Mouse (Mus musculus): Measurements from ENCODE around the gene P2ry2. TPM values are rescaled to one million over a fixed set of nuclear protein-coding genes. Genes with fewer than 3 reads are reported as not detected.

P2ry2 gene
- polyA plus RNA-seq, 1 experiment from 2014 or later = 3.1 TPM

- Histone ChIP-seq H3K9me3 (ENCODE audit: control insufficient read depth, low read length) (no peaks in the 10 kb centered on the region), H3K27ac (ENCODE audit: low read length) (no peak overlapping the region), H3K4me3 (ENCODE audit: low read length) (no peak overlapping the region), H3K4me2 (ENCODE audit: low read depth, low read length) (no peak overlapping the region), H3K4me1 (ENCODE audit: control insufficient read depth, insufficient read depth, low read length) (no peaks in the 10 kb centered on the region), H3K36me3 (ENCODE audit: control insufficient read depth, insufficient read depth, low read length) (no peaks in the 10 kb centered on the region), H3K27me3 (replicated peaks; ENCODE audit: control insufficient read depth, insufficient read depth, low read length) (no peaks in the 10 kb centered on the region), H3K9ac (ENCODE audit: low read depth, low read length) (no peak overlapping the region)
- no peak for ATAC-seq
- WGBS = 72% methylated on average over 3 of the region's 3 CpGs
These were observed 16.7 kb downstream of the P2ry2 start for GRCm38 (mm10) chr7:100995951-100996350.

- no peak overlapping the region for H3K9ac ChIP-seq (ENCODE audit: low read depth, low read length)
- 89% methylated on average over 7 of the region's 7 CpGs for WGBS
These were observed 17.3 kb downstream of the P2ry2 start for GRCm38 (mm10) chr7:100995260-100995864.

GRCm38 (mm10) chr7:100993166-100993565, 19.5 kb downstream of the P2ry2 start:
- Histone ChIP-seq H3K9ac (ENCODE audit: low read depth, low read length) (no peak overlapping the region), H3K9me3 (ENCODE audit: control insufficient read depth, low read length) (no peaks in the 10 kb centered on the region), H3K4me2 (ENCODE audit: low read depth, low read length) (no peak overlapping the region), H3K27me3 (replicated peaks; ENCODE audit: control insufficient read depth, insufficient read depth, low read length) (no peaks in the 10 kb centered on the region), H3K36me3 (ENCODE audit: control insufficient read depth, insufficient read depth, low read length) (no peaks in the 10 kb centered on the region), H3K27ac (ENCODE audit: low read length) (no peak overlapping the region), H3K4me3 (ENCODE audit: low read length) (no peak overlapping the region), H3K4me1 (ENCODE audit: control insufficient read depth, insufficient read depth, low read length) (0 out of 2 replicates have a peak, but pooled peaks cover 3% of the 10 kb centered on the region)
- 73% methylated on average over 4 of the region's 4 CpGs for WGBS
- ATAC-seq = no peak

More at GRCm38 (mm10) chr7:100995260-100995864, 17.3 kb downstream of the P2ry2 start:
- no peak overlapping the region for H3K27ac ChIP-seq (ENCODE audit: low read length)
- H3K9me3 ChIP-seq (ENCODE audit: control insufficient read depth, low read length) = no peaks in the 10 kb centered on the region
- H3K4me3 ChIP-seq (ENCODE audit: low read length) = no peak overlapping the region
- no peaks in the 10 kb centered on the region for H3K36me3 ChIP-seq (ENCODE audit: control insufficient read depth, insufficient read depth, low read length)
- no peaks in the 10 kb centered on the region for H3K27me3 ChIP-seq (replicated peaks; ENCODE audit: control insufficient read depth, insufficient read depth, low read length)
- ATAC-seq = no peak
- no peak overlapping the region for H3K4me2 ChIP-seq (ENCODE audit: low read depth, low read length)
- no peaks in the 10 kb centered on the region for H3K4me1 ChIP-seq (ENCODE audit: control insufficient read depth, insufficient read depth, low read length)

GRCm38 (mm10) chr7:100991972-100992371, 20.7 kb downstream of the P2ry2 start:
- H3K27ac ChIP-seq (ENCODE audit: low read length) = no peak overlapping the region
- no peak for ATAC-seq
- H3K9me3 ChIP-seq (ENCODE audit: control insufficient read depth, low read length) = no peaks in the 10 kb centered on the region
- no peaks in the 10 kb centered on the region for H3K27me3 ChIP-seq (replicated peaks; ENCODE audit: control insufficient read depth, insufficient read depth, low read length)
- no peak overlapping the region for H3K9ac ChIP-seq (ENCODE audit: low read depth, low read length)
- H3K4me2 ChIP-seq (ENCODE audit: low read depth, low read length) = no peak overlapping the region
- 92% methylated on average over 3 of the region's 3 CpGs for WGBS
- no peaks in the 10 kb centered on the region for H3K36me3 ChIP-seq (ENCODE audit: control insufficient read depth, insufficient read depth, low read length)
- 0 out of 2 replicates have a peak, but pooled peaks cover 3% of the 10 kb centered on the region for H3K4me1 ChIP-seq (ENCODE audit: control insufficient read depth, insufficient read depth, low read length)
- H3K4me3 ChIP-seq (ENCODE audit: low read length) = no peak overlapping the region

- Histone ChIP-seq H3K27ac (ENCODE audit: low read length) (no peak overlapping the region), H3K9ac (ENCODE audit: low read depth, low read length) (no peak overlapping the region), H3K4me1 (ENCODE audit: control insufficient read depth, insufficient read depth, low read length) (0 out of 2 replicates have a peak, but pooled peaks cover 3% of the 10 kb centered on the region), H3K9me3 (ENCODE audit: control insufficient read depth, low read length) (no peaks in the 10 kb centered on the region), H3K4me2 (ENCODE audit: low read depth, low read length) (no peak overlapping the region), H3K27me3 (replicated peaks; ENCODE audit: control insufficient read depth, insufficient read depth, low read length) (no peaks in the 10 kb centered on the region), H3K36me3 (ENCODE audit: control insufficient read depth, insufficient read depth, low read length) (no peaks in the 10 kb centered on the region), H3K4me3 (ENCODE audit: low read length) (no peak overlapping the region)
- ATAC-seq = no peak
- WGBS = 72% methylated on average over 9 of the region's 9 CpGs
These were observed 21.9 kb downstream of the P2ry2 start for GRCm38 (mm10) chr7:100990636-100991311.

- 10% methylated on average over 9 of the region's 9 CpGs for WGBS
- Histone ChIP-seq H3K4me2 (ENCODE audit: low read depth, low read length) (no peak overlapping the region), H3K27me3 (replicated peaks; ENCODE audit: control insufficient read depth, insufficient read depth, low read length) (no peaks in the 10 kb centered on the region), H3K9me3 (ENCODE audit: control insufficient read depth, low read length) (no peaks in the 10 kb centered on the region), H3K36me3 (ENCODE audit: control insufficient read depth, insufficient read depth, low read length) (no peaks in the 10 kb centered on the region), H3K27ac (ENCODE audit: low read length) (no peak overlapping the region), H3K4me3 (ENCODE audit: low read length) (no peak overlapping the region), H3K9ac (ENCODE audit: low read depth, low read length) (no peak overlapping the region), H3K4me1 (ENCODE audit: control insufficient read depth, insufficient read depth, low read length) (peaks cover 11% of the 10 kb centered on the region)
- ATAC-seq = peak; percentile 45
These were observed 24.6 kb downstream of the P2ry2 start for GRCm38 (mm10) chr7:100988092-100988491.

- Histone ChIP-seq H3K4me1 (ENCODE audit: control insufficient read depth, insufficient read depth, low read length) (peaks cover 13% of the 10 kb centered on the region), H3K27me3 (replicated peaks; ENCODE audit: control insufficient read depth, insufficient read depth, low read length) (no peaks in the 10 kb centered on the region), H3K4me3 (ENCODE audit: low read length) (no peak overlapping the region), H3K27ac (ENCODE audit: low read length) (peak overlapping the region; percentile 71), H3K9ac (ENCODE audit: low read depth, low read length) (no peak overlapping the region), H3K4me2 (ENCODE audit: low read depth, low read length) (peak overlapping the region; percentile 11; the same call in 1 of the 2 replicates), H3K9me3 (ENCODE audit: control insufficient read depth, low read length) (no peaks in the 10 kb centered on the region), H3K36me3 (ENCODE audit: control insufficient read depth, insufficient read depth, low read length) (no peaks in the 10 kb centered on the region)
- ATAC-seq = peak; percentile 92
- 37% methylated on average over 21 of the region's 21 CpGs for WGBS
These were observed 27.9 kb downstream of the P2ry2 start for GRCm38 (mm10) chr7:100984452-100985395.

- H3K4me1 ChIP-seq (ENCODE audit: control insufficient read depth, insufficient read depth, low read length) = peaks cover 30% of the 10 kb centered on the region
- H3K36me3 ChIP-seq (ENCODE audit: control insufficient read depth, insufficient read depth, low read length) = no peaks in the 10 kb centered on the region
- ATAC-seq = peak; percentile 82
- no peaks in the 10 kb centered on the region for H3K27me3 ChIP-seq (replicated peaks; ENCODE audit: control insufficient read depth, insufficient read depth, low read length)
- H3K27ac ChIP-seq (ENCODE audit: low read length) = peak overlapping the region; percentile 74
- H3K9me3 ChIP-seq (ENCODE audit: control insufficient read depth, low read length) = no peaks in the 10 kb centered on the region
- peak overlapping the region; percentile 26 for H3K9ac ChIP-seq (ENCODE audit: low read depth, low read length)
- 25% methylated on average over 2 of the region's 2 CpGs for WGBS
- H3K4me2 ChIP-seq (ENCODE audit: low read depth, low read length) = peak overlapping the region; percentile 28; the same call in 1 of the 2 replicates
- H3K4me3 ChIP-seq (ENCODE audit: low read length) = 0 out of 2 replicates have a peak overlapping the region, but pooled peaks have one; percentile 2
These were observed 33.5 kb downstream of the P2ry2 start for GRCm38 (mm10) chr7:100979175-100979574.

GRCm38 (mm10) chr7:100978171-100978570, 34.5 kb downstream of the P2ry2 start:
- Histone ChIP-seq H3K27me3 (replicated peaks; ENCODE audit: control insufficient read depth, insufficient read depth, low read length) (no peaks in the 10 kb centered on the region; the same call in 1 of the 2 replicates), H3K36me3 (ENCODE audit: control insufficient read depth, insufficient read depth, low read length) (no peaks in the 10 kb centered on the region), H3K9ac (ENCODE audit: low read depth, low read length) (no peak overlapping the region), H3K4me1 (ENCODE audit: control insufficient read depth, insufficient read depth, low read length) (peaks cover 39% of the 10 kb centered on the region), H3K9me3 (ENCODE audit: control insufficient read depth, low read length) (no peaks in the 10 kb centered on the region), H3K4me3 (ENCODE audit: low read length) (no peak overlapping the region), H3K4me2 (ENCODE audit: low read depth, low read length) (no peak overlapping the region), H3K27ac (ENCODE audit: low read length) (no peak overlapping the region)
- WGBS = 87% methylated on average over 5 of the region's 5 CpGs
- ATAC-seq = no peak
